Mouse (Mus musculus): Measurements from ENCODE around the gene Syndig1l. TPM values are rescaled to one million over a fixed set of nuclear protein-coding genes. Genes with fewer than 3 reads are reported as not detected.

Gene Syndig1l
- 0.12 and 0.20 TPM in 2 replicates for polyA plus RNA-seq (2016; fragmentation: Nextera tagmentation; extraction: Ambion mirVana)

- H3K27me3 ChIP-seq: peaks cover 43% of the 10 kb centered on the region
- H3K27ac ChIP-seq: no peak within 1 kb of the TSS
- no peaks in the 10 kb centered on the region for H3K36me3 ChIP-seq
- ATAC-seq (ENCODE audit: insufficient number of reproducible peaks, insufficient read depth, low FRiP score, low TSS enrichment): peak; percentile 67
- H3K4me3 ChIP-seq: peak within 1 kb of the TSS; percentile 58
- H3K4me1 ChIP-seq: no peaks in the 10 kb centered on the region
- peak within 1 kb of the TSS; percentile 94 for H3K4me2 ChIP-seq (replicated peaks)
- under 1% methylated on average over 77 of the region's 79 CpGs for WGBS
- no peaks in the 10 kb centered on the region for H3K9me3 ChIP-seq
- 0 out of 2 replicates have a peak within 1 kb of the TSS, but pooled peaks have one; percentile 10 for H3K9ac ChIP-seq
Measured at GRCm38 (mm10) chr12:84698319-84699081, at the start of gene Syndig1l. Gene Syndig1l, minus strand, starts transcription at chr12:84698831.

- H3K27me3 ChIP-seq: no peaks in the 10 kb centered on the region
- H3K36me3 ChIP-seq: no peaks in the 10 kb centered on the region
- H3K4me2 ChIP-seq (replicated peaks): no peak overlapping the region
- ATAC-seq (ENCODE audit: insufficient number of reproducible peaks, insufficient read depth, low FRiP score, low TSS enrichment): no peak
- H3K4me1 ChIP-seq: 0 out of 2 replicates have a peak, but pooled peaks cover 3% of the 10 kb centered on the region
- H3K4me3 ChIP-seq: no peak overlapping the region
- no peak overlapping the region for H3K27ac ChIP-seq
- no peak overlapping the region for H3K9ac ChIP-seq
- 73% methylated on average over 3 of the region's 3 CpGs for WGBS
- no peaks in the 10 kb centered on the region for H3K9me3 ChIP-seq
Measured at GRCm38 (mm10) chr12:84748134-84748533, 49.5 kb upstream of the Syndig1l start.

- Histone ChIP-seq H3K4me1 (no peaks in the 10 kb centered on the region), H3K36me3 (no peaks in the 10 kb centered on the region), H3K27ac (no peak overlapping the region), H3K9ac (no peak overlapping the region), H3K27me3 (no peaks in the 10 kb centered on the region), H3K9me3 (no peaks in the 10 kb centered on the region), H3K4me3 (no peak overlapping the region), H3K4me2 (replicated peaks) (no peak overlapping the region)
- ATAC-seq (ENCODE audit: insufficient number of reproducible peaks, insufficient read depth, low FRiP score, low TSS enrichment): no peak
- WGBS: 55% methylated on average over 4 of the region's 4 CpGs
Measured at GRCm38 (mm10) chr12:84745700-84746099, 47.1 kb upstream of the Syndig1l start.

GRCm38 (mm10) chr12:84743496-84743895 is 44.9 kb upstream of the Syndig1l start:
- no peak overlapping the region for H3K4me2 ChIP-seq (replicated peaks)
- no peak overlapping the region for H3K4me3 ChIP-seq
- H3K36me3 ChIP-seq: no peaks in the 10 kb centered on the region
- H3K9ac ChIP-seq: no peak overlapping the region
- no peaks in the 10 kb centered on the region for H3K9me3 ChIP-seq
- no peak for ATAC-seq (ENCODE audit: insufficient number of reproducible peaks, insufficient read depth, low FRiP score, low TSS enrichment)
- no peaks in the 10 kb centered on the region for H3K27me3 ChIP-seq
- 89% methylated on average over 10 of the region's 10 CpGs for WGBS
- H3K4me1 ChIP-seq: no peaks in the 10 kb centered on the region
- no peak overlapping the region for H3K27ac ChIP-seq

- H3K4me3 ChIP-seq: no peak overlapping the region
- no peaks in the 10 kb centered on the region for H3K36me3 ChIP-seq
- H3K4me1 ChIP-seq: no peaks in the 10 kb centered on the region
- WGBS: 72% methylated on average over 13 of the region's 13 CpGs
- no peak overlapping the region for H3K27ac ChIP-seq
- no peak overlapping the region for H3K4me2 ChIP-seq (replicated peaks)
- ATAC-seq (ENCODE audit: insufficient number of reproducible peaks, insufficient read depth, low FRiP score, low TSS enrichment): no peak
- no peak overlapping the region for H3K9ac ChIP-seq
- no peaks in the 10 kb centered on the region for H3K9me3 ChIP-seq
- no peaks in the 10 kb centered on the region for H3K27me3 ChIP-seq
Measured at GRCm38 (mm10) chr12:84733366-84733765, 34.7 kb upstream of the Syndig1l start.

GRCm38 (mm10) chr12:84728421-84728820 is 29.8 kb upstream of the Syndig1l start:
- Histone ChIP-seq H3K9me3 (no peaks in the 10 kb centered on the region), H3K4me1 (no peaks in the 10 kb centered on the region), H3K27me3 (no peaks in the 10 kb centered on the region), H3K4me2 (replicated peaks) (no peak overlapping the region), H3K27ac (no peak overlapping the region), H3K36me3 (no peaks in the 10 kb centered on the region), H3K9ac (no peak overlapping the region), H3K4me3 (no peak overlapping the region)
- 90% methylated on average over 10 of the region's 10 CpGs for WGBS
- no peak for ATAC-seq (ENCODE audit: insufficient number of reproducible peaks, insufficient read depth, low FRiP score, low TSS enrichment)

GRCm38 (mm10) chr12:84727434-84727833 is 28.8 kb upstream of the Syndig1l start:
- H3K9ac ChIP-seq: no peak overlapping the region
- H3K4me2 ChIP-seq (replicated peaks): no peak overlapping the region
- H3K36me3 ChIP-seq: no peaks in the 10 kb centered on the region
- H3K27ac ChIP-seq: no peak overlapping the region
- no peaks in the 10 kb centered on the region for H3K9me3 ChIP-seq
- ATAC-seq (ENCODE audit: insufficient number of reproducible peaks, insufficient read depth, low FRiP score, low TSS enrichment): no peak
- no peak overlapping the region for H3K4me3 ChIP-seq
- H3K4me1 ChIP-seq: no peaks in the 10 kb centered on the region
- H3K27me3 ChIP-seq: no peaks in the 10 kb centered on the region
- 69% methylated on average over 5 of the region's 5 CpGs for WGBS

GRCm38 (mm10) chr12:84726986-84727385 is 28.4 kb upstream of the Syndig1l start:
- Histone ChIP-seq H3K27me3 (no peaks in the 10 kb centered on the region), H3K4me1 (no peaks in the 10 kb centered on the region), H3K27ac (no peak overlapping the region), H3K4me2 (replicated peaks) (no peak overlapping the region), H3K4me3 (no peak overlapping the region), H3K9ac (no peak overlapping the region), H3K36me3 (no peaks in the 10 kb centered on the region), H3K9me3 (no peaks in the 10 kb centered on the region)
- ATAC-seq (ENCODE audit: insufficient number of reproducible peaks, insufficient read depth, low FRiP score, low TSS enrichment): no peak
- WGBS: 58% methylated on average over 4 of the region's 4 CpGs

GRCm38 (mm10) chr12:84726391-84726790 is 27.8 kb upstream of the Syndig1l start:
- Histone ChIP-seq H3K4me3 (no peak overlapping the region), H3K27ac (no peak overlapping the region), H3K4me2 (replicated peaks) (no peak overlapping the region), H3K36me3 (no peaks in the 10 kb centered on the region), H3K9me3 (no peaks in the 10 kb centered on the region), H3K9ac (no peak overlapping the region), H3K27me3 (no peaks in the 10 kb centered on the region), H3K4me1 (no peaks in the 10 kb centered on the region)
- no peak for ATAC-seq (ENCODE audit: insufficient number of reproducible peaks, insufficient read depth, low FRiP score, low TSS enrichment)
- 84% methylated on average over 4 of the region's 4 CpGs for WGBS

- Histone ChIP-seq H3K4me3 (no peak overlapping the region), H3K27me3 (no peaks in the 10 kb centered on the region), H3K27ac (no peak overlapping the region), H3K4me2 (replicated peaks) (no peak overlapping the region), H3K9ac (no peak overlapping the region), H3K9me3 (no peaks in the 10 kb centered on the region), H3K4me1 (no peaks in the 10 kb centered on the region), H3K36me3 (no peaks in the 10 kb centered on the region)
- WGBS: 79% methylated on average over 9 of the region's 9 CpGs
- no peak for ATAC-seq (ENCODE audit: insufficient number of reproducible peaks, insufficient read depth, low FRiP score, low TSS enrichment)
Measured at GRCm38 (mm10) chr12:84718462-84719244, 20.0 kb upstream of the Syndig1l start.

- H3K36me3 ChIP-seq: no peaks in the 10 kb centered on the region
- H3K9me3 ChIP-seq: no peaks in the 10 kb centered on the region
- no peaks in the 10 kb centered on the region for H3K4me1 ChIP-seq
- H3K4me2 ChIP-seq (replicated peaks): no peak overlapping the region
- H3K9ac ChIP-seq: no peak overlapping the region
- no peaks in the 10 kb centered on the region for H3K27me3 ChIP-seq
- H3K27ac ChIP-seq: no peak overlapping the region
- no peak for ATAC-seq (ENCODE audit: insufficient number of reproducible peaks, insufficient read depth, low FRiP score, low TSS enrichment)
- no peak overlapping the region for H3K4me3 ChIP-seq
- 88% methylated on average over 6 of the region's 6 CpGs for WGBS
Measured at GRCm38 (mm10) chr12:84714578-84714977, 15.9 kb upstream of the Syndig1l start.
